Mouse (Mus musculus) urinary bladder, adult 18-20 months (tissue): ENCODE results near the gene Catip.
"Not testable (repeated sequence)": the region's sequence is repeated elsewhere in the genome, so short reads cannot be mapped to it uniquely, and the experiment has no call there.

ENCODE experiments used
- DNase-seq, 2 experiments: peaks; one replicate each; pipeline ENCODE4 v3.0.0; 2022; ENCODE audit warnings: low spot score in 2 of 2, mixed read lengths in 2 of 2

The Catip gene

GRCm38 (mm10) chr1:74361812-74362211 lies at the start of gene Catip:
Gene Catip (plus strand): TSS chr1:74362108.
- DNase-seq, result peak; percentile 53 to 60

GRCm38 (mm10) chr1:74313049-74313692 lies 48.7 kb upstream of the Catip start:
- DNase-seq, result no peak

GRCm38 (mm10) chr1:74314796-74315195 lies 47.1 kb upstream of the Catip start:
- no peak for DNase-seq

- DNase-seq, result no peak
These were observed 45.6 kb upstream of the Catip start for GRCm38 (mm10) chr1:74316114-74316827.

- DNase-seq, result no peak
These were observed 43.2 kb upstream of the Catip start for GRCm38 (mm10) chr1:74318711-74319110.

GRCm38 (mm10) chr1:74321396-74321795 lies 40.5 kb upstream of the Catip start:
- DNase-seq, result no peak

- not testable (repeated sequence) for DNase-seq
These were observed 35.0 kb upstream of the Catip start for GRCm38 (mm10) chr1:74326916-74327315.

- DNase-seq, result no peak
These were observed 31.9 kb upstream of the Catip start for GRCm38 (mm10) chr1:74329899-74330431.

- no peak for DNase-seq
These were observed 30.7 kb upstream of the Catip start for GRCm38 (mm10) chr1:74331046-74331681.

- peak; percentile 91 to 93 for DNase-seq
These were observed 29.6 kb upstream of the Catip start for GRCm38 (mm10) chr1:74332241-74332763.

GRCm38 (mm10) chr1:74332930-74333329 lies 29.0 kb upstream of the Catip start:
- no peak for DNase-seq

GRCm38 (mm10) chr1:74334607-74335006 lies 27.3 kb upstream of the Catip start:
- no peak for DNase-seq

GRCm38 (mm10) chr1:74335033-74335432 lies 26.9 kb upstream of the Catip start:
- no peak for DNase-seq

GRCm38 (mm10) chr1:74335436-74336170 lies 26.3 kb upstream of the Catip start:
- DNase-seq, result no peak

GRCm38 (mm10) chr1:74337241-74337771 lies 24.6 kb upstream of the Catip start:
- no peak for DNase-seq

GRCm38 (mm10) chr1:74338013-74338412 lies 23.9 kb upstream of the Catip start:
- no peak for DNase-seq

GRCm38 (mm10) chr1:74338626-74339025 lies 23.3 kb upstream of the Catip start:
- DNase-seq, result no peak

GRCm38 (mm10) chr1:74339917-74340316 lies 22.0 kb upstream of the Catip start:
- no peak for DNase-seq

GRCm38 (mm10) chr1:74340361-74340764 lies 21.5 kb upstream of the Catip start:
- DNase-seq, result no peak

GRCm38 (mm10) chr1:74340992-74341391 lies 20.9 kb upstream of the Catip start:
- DNase-seq, result not testable (repeated sequence)

- DNase-seq, result no peak
These were observed 20.0 kb upstream of the Catip start for GRCm38 (mm10) chr1:74341898-74342297.
